In genomic region chr19:4296611-4297010, GRCm38 (mm10) we compare ENCODE assay signal across 15 mouse cellular contexts. TPM values are rescaled to one million over a fixed set of nuclear protein-coding genes. Genes with fewer than 3 reads are reported as not detected.
DNase-seq lines count a peak whose midpoint lies in the region; ATAC-seq lines count a peak whose summit lies in the region.
"Had no signal": no experiment of that assay in that cellular context is flagged by ENCODE, and none has a peak within 500 bp of the region (broad histone marks: within the 10 kb centered on the region; RNA-seq: fewer than 3 reads in every experiment).

No protein-coding gene starts in this region.

- no peaks in the 10 kb centered on the region for H3K9me3 ChIP-seq in intestine, embryonic 16.5 days (ENCODE audit: control insufficient read depth, low read length)
- no peaks in the 10 kb centered on the region for H3K9me3 ChIP-seq in intestine, embryonic 15.5 days
- H3K9me3 ChIP-seq in liver, embryonic 16.5 days (replicated peaks; ENCODE audit: control insufficient read depth, low read length) = no peaks in the 10 kb centered on the region
- H3K9me3 ChIP-seq: lung, embryonic 15.5 days; midbrain, embryonic 12.5 days had no signal

- no peak overlapping the region for H3K27ac ChIP-seq in intestine, embryonic 16.5 days (ENCODE audit: low read length)
- H3K27ac ChIP-seq in intestine, embryonic 15.5 days = no peak overlapping the region
- peak overlapping the region; percentile 6; the same call in 1 of the 2 replicates for H3K27ac ChIP-seq in liver, embryonic 16.5 days (ENCODE audit: low read length)
- H3K27ac ChIP-seq: lung, embryonic 15.5 days; midbrain, embryonic 12.5 days had no signal

- H3K4me2 ChIP-seq in intestine, embryonic 16.5 days (ENCODE audit: low read depth, low read length) = no peak overlapping the region
- H3K4me2 ChIP-seq in intestine, embryonic 15.5 days (replicated peaks) = no peak overlapping the region
- no peak overlapping the region for H3K4me2 ChIP-seq in liver, embryonic 16.5 days (ENCODE audit: low read depth, low read length)
- H3K4me2 ChIP-seq: lung, embryonic 15.5 days; midbrain, embryonic 12.5 days had no signal

- DNase-seq in spleen, postnatal 4 days (ENCODE audit: low spot score in 2 of 2) = peak; percentile 12 to 63
- DNase-seq in spleen, postnatal 14 days (ENCODE audit: low spot score in 2 of 2) = no peak
- DNase-seq in thymus, postnatal 4 days = peak; percentile 35
- no peak for DNase-seq in cerebellum, adult 9-11 months
- DNase-seq: cerebellum, postnatal 10 days; heart, postnatal 14 days; kidney, postnatal 36 days; right cerebral cortex, postnatal 25 days had no signal

- H3K4me1 ChIP-seq in intestine, embryonic 16.5 days (ENCODE audit: control insufficient read depth, insufficient read depth, low read length) = peaks cover 35% of the 10 kb centered on the region
- H3K4me1 ChIP-seq in intestine, embryonic 15.5 days (replicated peaks) = peaks cover 50% of the 10 kb centered on the region
- H3K4me1 ChIP-seq in liver, embryonic 16.5 days (ENCODE audit: control insufficient read depth, low read depth, low read length) = peaks cover 38% of the 10 kb centered on the region

- 0 out of 2 replicates have a peak overlapping the region, but pooled peaks have one; percentile 1 for H3K9ac ChIP-seq in intestine, embryonic 16.5 days (ENCODE audit: low read depth, low read length)
- H3K9ac ChIP-seq in intestine, embryonic 15.5 days = no peak overlapping the region
- 0 out of 2 replicates have a peak overlapping the region, but pooled peaks have one; percentile 5 for H3K9ac ChIP-seq in liver, embryonic 16.5 days (ENCODE audit: low read depth, low read length)
- H3K9ac ChIP-seq: lung, embryonic 15.5 days; midbrain, embryonic 12.5 days had no signal

- H3K36me3 ChIP-seq in intestine, embryonic 16.5 days (ENCODE audit: control insufficient read depth, insufficient read depth, low read length) = peaks cover 4% of the 10 kb centered on the region
- H3K36me3 ChIP-seq in intestine, embryonic 15.5 days = peaks cover 18% of the 10 kb centered on the region
- H3K36me3 ChIP-seq in liver, embryonic 16.5 days (ENCODE audit: control insufficient read depth, insufficient read depth) = peaks cover 9% of the 10 kb centered on the region

- ATAC-seq in intestine, embryonic 16.5 days = no peak
- ATAC-seq in intestine, embryonic 15.5 days = no peak
- ATAC-seq in liver, embryonic 16.5 days (ENCODE audit: low read depth) = no peak
- ATAC-seq: intestine, postnatal 0 days; Patski had no signal

- H3K4me3 ChIP-seq in intestine, embryonic 16.5 days (ENCODE audit: low read length) = no peak overlapping the region
- H3K4me3 ChIP-seq in intestine, embryonic 15.5 days (replicated peaks) = no peak overlapping the region
- no peak overlapping the region for H3K4me3 ChIP-seq in liver, embryonic 16.5 days (ENCODE audit: low read depth, low read length)
- H3K4me3 ChIP-seq: lung, embryonic 15.5 days; midbrain, embryonic 12.5 days had no signal

- H3K27me3 ChIP-seq in intestine, embryonic 16.5 days (replicated peaks; ENCODE audit: control insufficient read depth, insufficient read depth, low read length) = no peaks in the 10 kb centered on the region
- H3K27me3 ChIP-seq in intestine, embryonic 15.5 days (replicated peaks) = no peaks in the 10 kb centered on the region
- no peaks in the 10 kb centered on the region for H3K27me3 ChIP-seq in liver, embryonic 16.5 days (ENCODE audit: control insufficient read depth, insufficient read depth, low read depth, low read length)
- H3K27me3 ChIP-seq: lung, embryonic 15.5 days; midbrain, embryonic 12.5 days; Patski had no signal

- 85% methylated on average over 2 of the region's 2 CpGs for whole genome bisulfite sequencing in intestine, embryonic 16.5 days
- 87% methylated on average over 2 of the region's 2 CpGs for WGBS in intestine, embryonic 15.5 days
- WGBS in liver, embryonic 16.5 days (ENCODE audit: insufficient replicate concordance) = 54% methylated on average over 2 of the region's 2 CpGs

RNA-seq across cellular contexts. Expression of gene Grk2, which starts 9.4 kb away (rescaled TPM):
- polyA plus RNA-seq in intestine, embryonic 16.5 days (2015; fragmentation: Nextera tagmentation; extraction: Ambion mirVana) = 15.3 and 15.4 TPM in 2 replicates
- polyA plus RNA-seq in intestine, embryonic 15.5 days (2015; fragmentation: Nextera tagmentation; extraction: Ambion mirVana) = 18.2 and 18.3 TPM in 2 replicates
- 7.8 and 9.5 TPM in 2 replicates for polyA plus RNA-seq in liver, embryonic 16.5 days (2015; fragmentation: Nextera tagmentation; extraction: Ambion mirVana)

RNA-seq across cellular contexts. Expression of gene Ankrd13d, which starts 13.7 kb away (rescaled TPM):
- 4.1 and 4.6 TPM in 2 replicates for polyA plus RNA-seq in intestine, embryonic 16.5 days (2015; fragmentation: Nextera tagmentation; extraction: Ambion mirVana)
- polyA plus RNA-seq in intestine, embryonic 15.5 days (2015; fragmentation: Nextera tagmentation; extraction: Ambion mirVana) = 5.3 and 5.7 TPM in 2 replicates
- 1.1 and 1.2 TPM in 2 replicates for polyA plus RNA-seq in liver, embryonic 16.5 days (2015; fragmentation: Nextera tagmentation; extraction: Ambion mirVana)

RNA-seq across cellular contexts. Expression of gene Ssh3, which starts 27.6 kb away (rescaled TPM):
- polyA plus RNA-seq in intestine, embryonic 16.5 days (2015; fragmentation: Nextera tagmentation; extraction: Ambion mirVana) = 31.8 and 33.6 TPM in 2 replicates
- 22.2 and 24.8 TPM in 2 replicates for polyA plus RNA-seq in intestine, embryonic 15.5 days (2015; fragmentation: Nextera tagmentation; extraction: Ambion mirVana)
- 2.1 TPM in 2 replicates for polyA plus RNA-seq in liver, embryonic 16.5 days (2015; fragmentation: Nextera tagmentation; extraction: Ambion mirVana)

Comparison
In these comparisons a context has a peak if more than half of its experiments do, and no peak if none do; other contexts are left out.
1. DNase-seq: peak in spleen, postnatal 4 days (2 of 2) and thymus, postnatal 4 days (single experiment); none in spleen, postnatal 14 days (0 of 2) and cerebellum, adult 9-11 months (single experiment).